Mouse (Mus musculus) forebrain, embryonic 15.5 days (tissue): ENCODE measurements at regions not wholly inside any gene's neighbourhood (a gene's known extent, or its start where the extent isn't known, plus 50 kb on each side); places are given as distances from the start of the nearest gene placed in this dataset.

Experiments
- ATAC-seq: fragments of 200-750 bp; cut with Nextera tagmentation; replicated peaks from 2 replicates; pipeline ENCODE4 v1.8.0; 2017; ENCODE audit warnings: mild to moderate bottlenecking, moderate TSS enrichment, moderate library complexity
- H3K27ac ChIP-seq: fragments of 300-500 bp; sonication (generic); replicated peaks from 2 replicates; pipeline ENCODE4 v1.5.1; 2015; ENCODE audit warnings: mild to moderate bottlenecking, inconsistent platforms
- H3K27me3 ChIP-seq: fragments of 300-500 bp; sonication (generic); 2 replicates; pipeline ENCODE4 v1.6.1; 2015; ENCODE audit warnings: inconsistent platforms
- H3K36me3 ChIP-seq: fragments of 300-500 bp; sonication (generic); 2 replicates; pipeline ENCODE4 v1.6.1; 2015; ENCODE audit warnings: mild to moderate bottlenecking, inconsistent platforms
- H3K4me1 ChIP-seq: fragments of 300-500 bp; sonication (generic); 2 replicates; pipeline ENCODE4 v1.6.1; 2015; ENCODE audit warnings: inconsistent platforms
- H3K4me2 ChIP-seq: fragments of 300-500 bp; sonication (generic); replicated peaks from 2 replicates; pipeline ENCODE4 v1.6.1; 2015; ENCODE audit warnings: mild to moderate bottlenecking, inconsistent platforms
- H3K4me3 ChIP-seq: fragments of 300-500 bp; sonication (generic); 2 replicates; pipeline ENCODE4 v1.5.1; 2015; ENCODE audit warnings: mild to moderate bottlenecking, inconsistent platforms
- H3K9ac ChIP-seq: fragments of 300-500 bp; sonication (generic); replicated peaks from 2 replicates; pipeline ENCODE4 v1.6.1; 2015; ENCODE audit warnings: mild to moderate bottlenecking, inconsistent platforms
- H3K9me3 ChIP-seq: fragments of 300-500 bp; sonication (generic); 2 replicates; pipeline ENCODE4 v1.6.1; 2016; ENCODE audit warnings: inconsistent platforms
- WGBS: fragments of 180-500 bp; shearing (Covaris S2); methylation state at CpG from one replicate; pipeline ENCODE4 v1.1.7; 2015; ENCODE audit warnings: mixed read lengths; 5-methylcytosine and 5-hydroxymethylcytosine counted together

DNA sequence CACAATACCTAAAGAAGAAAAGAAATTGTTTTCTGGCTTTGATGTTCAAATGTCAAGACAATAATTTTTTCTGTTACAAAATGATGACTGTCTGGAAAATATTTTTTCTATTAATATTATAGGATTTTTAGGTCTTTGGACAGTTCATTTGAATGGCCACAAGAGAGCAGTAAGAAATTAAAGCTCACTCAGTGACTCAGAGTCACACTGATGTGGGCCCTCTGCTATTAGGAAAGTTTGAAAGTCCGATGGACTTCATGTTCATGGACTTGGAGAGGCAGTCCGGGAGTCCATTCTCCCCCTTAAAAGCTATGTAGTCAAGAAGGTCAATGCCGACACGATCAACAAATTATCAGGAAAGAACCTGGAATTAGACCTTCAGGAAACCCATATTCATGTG lies 657.0 kb downstream of the Mecom start:
- Histone ChIP-seq H3K4me2 (no peak overlapping the region), H3K36me3 (no peaks in the 10 kb centered on the region), H3K4me1 (no peaks in the 10 kb centered on the region), H3K27ac (no peak overlapping the region), H3K4me3 (no peak overlapping the region), H3K9me3 (no peaks in the 10 kb centered on the region), H3K27me3 (no peaks in the 10 kb centered on the region), H3K9ac (no peak overlapping the region)
- WGBS: 85% methylated on average over 4 of the region's 4 CpGs
- no peak for ATAC-seq

DNA sequence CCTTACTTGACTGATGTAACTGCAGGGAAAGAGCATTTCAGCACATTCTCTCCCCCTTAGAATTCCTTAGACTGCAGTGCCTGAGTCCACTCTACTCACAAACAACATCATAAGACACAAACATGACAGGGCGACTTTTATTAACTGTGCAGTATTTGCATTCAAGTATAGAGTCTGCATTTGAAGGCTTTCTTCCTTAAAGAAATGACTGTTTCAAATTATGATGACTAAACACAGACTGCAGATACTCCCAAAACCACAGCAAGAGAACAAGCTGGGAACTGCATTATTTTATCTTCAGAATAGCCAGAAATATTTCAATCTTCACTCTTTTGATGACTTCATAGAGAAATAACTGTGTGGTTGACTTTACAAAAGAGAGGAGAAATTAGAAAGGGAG lies 657.5 kb downstream of the Mecom start:
- H3K9me3 ChIP-seq: no peaks in the 10 kb centered on the region
- H3K36me3 ChIP-seq: no peaks in the 10 kb centered on the region
- ATAC-seq: no peak
- no peak overlapping the region for H3K4me2 ChIP-seq
- H3K4me1 ChIP-seq: no peaks in the 10 kb centered on the region
- no peak overlapping the region for H3K4me3 ChIP-seq
- no peak overlapping the region for H3K27ac ChIP-seq
- 87% methylated on average over 1 of the region's 1 CpGs for WGBS
- H3K27me3 ChIP-seq: no peaks in the 10 kb centered on the region
- H3K9ac ChIP-seq: no peak overlapping the region

GRCm38 (mm10) chr3:29889638-29890037 lies 658.2 kb downstream of the Mecom start:
- no peak overlapping the region for H3K9ac ChIP-seq
- H3K4me3 ChIP-seq: no peak overlapping the region
- no peaks in the 10 kb centered on the region for H3K36me3 ChIP-seq
- no peaks in the 10 kb centered on the region for H3K27me3 ChIP-seq
- H3K9me3 ChIP-seq: no peaks in the 10 kb centered on the region
- H3K27ac ChIP-seq: no peak overlapping the region
- H3K4me1 ChIP-seq: no peaks in the 10 kb centered on the region
- no peak overlapping the region for H3K4me2 ChIP-seq
- no peak for ATAC-seq
- 87% methylated on average over 2 of the region's 2 CpGs for WGBS

- Histone ChIP-seq H3K27me3 (no peaks in the 10 kb centered on the region), H3K9ac (no peak overlapping the region), H3K9me3 (no peaks in the 10 kb centered on the region), H3K4me1 (no peaks in the 10 kb centered on the region), H3K4me3 (no peak overlapping the region), H3K36me3 (no peaks in the 10 kb centered on the region), H3K4me2 (no peak overlapping the region), H3K27ac (no peak overlapping the region)
- ATAC-seq: no peak
- 58% methylated on average over 3 of the region's 3 CpGs for WGBS
Measured at GRCm38 (mm10) chr3:29879966-29880365, 667.8 kb downstream of the Mecom start.

DNA sequence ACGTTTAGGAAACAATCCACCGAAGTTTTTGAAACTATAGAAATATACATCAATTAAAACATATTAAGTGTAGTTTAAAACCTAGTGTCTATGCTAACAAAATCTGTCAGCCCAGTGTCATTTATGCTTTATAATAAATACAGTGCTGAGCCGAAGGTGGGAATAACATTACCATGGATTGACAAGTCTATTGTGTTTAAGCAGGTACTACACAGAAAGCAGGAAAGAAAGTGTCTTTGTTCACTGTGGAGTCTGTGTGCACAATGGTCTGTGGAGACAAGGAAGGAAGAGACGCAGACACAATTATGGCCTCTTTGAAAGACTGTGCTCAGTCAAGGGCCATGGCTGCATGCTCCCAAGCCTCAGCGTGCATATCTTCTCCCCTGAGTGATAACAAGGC lies 672.0 kb downstream of the Mecom start:
- no peak overlapping the region for H3K4me2 ChIP-seq
- H3K9ac ChIP-seq: no peak overlapping the region
- no peaks in the 10 kb centered on the region for H3K9me3 ChIP-seq
- H3K4me3 ChIP-seq: no peak overlapping the region
- no peaks in the 10 kb centered on the region for H3K27me3 ChIP-seq
- 0 out of 2 replicates have a peak overlapping the region, but pooled peaks have one; percentile 19 for H3K27ac ChIP-seq
- no peaks in the 10 kb centered on the region for H3K4me1 ChIP-seq
- 0 out of 2 replicates have a peak, but pooled peaks have one; percentile 29 for ATAC-seq
- no peaks in the 10 kb centered on the region for H3K36me3 ChIP-seq
- 56% methylated on average over 5 of the region's 5 CpGs for WGBS

- 83% methylated on average over 4 of the region's 4 CpGs for WGBS
- no peak overlapping the region for H3K9ac ChIP-seq
- no peaks in the 10 kb centered on the region for H3K36me3 ChIP-seq
- H3K27ac ChIP-seq: no peak overlapping the region
- no peak overlapping the region for H3K4me2 ChIP-seq
- no peak overlapping the region for H3K4me3 ChIP-seq
- no peaks in the 10 kb centered on the region for H3K4me1 ChIP-seq
- no peak for ATAC-seq
- H3K9me3 ChIP-seq: no peaks in the 10 kb centered on the region
- H3K27me3 ChIP-seq: no peaks in the 10 kb centered on the region
Measured at GRCm38 (mm10) chr3:29862437-29862836, 685.4 kb downstream of the Mecom start.

GRCm38 (mm10) chr3:29852465-29852864 lies 695.3 kb downstream of the Mecom start:
- 0 out of 2 replicates have a peak, but pooled peaks cover 5% of the 10 kb centered on the region for H3K4me1 ChIP-seq
- H3K27me3 ChIP-seq: no peaks in the 10 kb centered on the region
- WGBS: 5% methylated on average over 3 of the region's 3 CpGs
- H3K9me3 ChIP-seq: no peaks in the 10 kb centered on the region
- ATAC-seq: no peak
- no peaks in the 10 kb centered on the region for H3K36me3 ChIP-seq
- no peak overlapping the region for H3K27ac ChIP-seq
- no peak overlapping the region for H3K9ac ChIP-seq
- no peak overlapping the region for H3K4me3 ChIP-seq
- H3K4me2 ChIP-seq: no peak overlapping the region

- Histone ChIP-seq H3K4me2 (no peak overlapping the region), H3K4me3 (no peak overlapping the region), H3K27me3 (no peaks in the 10 kb centered on the region; the same call in 1 of the 2 replicates), H3K9ac (no peak overlapping the region), H3K9me3 (no peaks in the 10 kb centered on the region), H3K36me3 (no peaks in the 10 kb centered on the region), H3K27ac (no peak overlapping the region), H3K4me1 (peaks cover 6% of the 10 kb centered on the region; the same call in 1 of the 2 replicates)
- 69% methylated on average over 4 of the region's 4 CpGs for WGBS
- ATAC-seq: no peak
Measured at GRCm38 (mm10) chr3:29835432-29835831, 712.4 kb downstream of the Mecom start.

DNA sequence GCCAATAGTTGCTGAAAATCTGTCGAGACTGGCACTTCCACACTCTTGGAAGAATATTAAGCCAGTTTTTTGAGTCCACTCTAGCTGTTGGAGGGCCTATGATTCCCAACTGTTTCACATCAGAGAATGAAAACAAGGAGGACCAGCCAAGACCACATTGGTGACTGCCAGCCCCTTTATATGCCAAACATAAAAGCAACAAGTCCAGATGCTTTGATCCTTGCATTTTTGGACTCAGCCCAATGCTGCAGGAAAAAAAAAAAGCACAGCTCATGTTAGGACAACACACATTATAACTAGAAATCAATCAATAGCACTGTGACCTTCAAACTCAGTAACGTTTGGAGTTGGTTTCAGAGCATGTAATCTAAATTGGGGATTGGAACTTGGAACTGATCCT lies 712.9 kb downstream of the Mecom start:
- no peak overlapping the region for H3K4me3 ChIP-seq
- H3K4me2 ChIP-seq: no peak overlapping the region
- no peaks in the 10 kb centered on the region for H3K27me3 ChIP-seq
- ATAC-seq: peak; percentile 16; the same call in 1 of the 2 replicates
- no peaks in the 10 kb centered on the region for H3K9me3 ChIP-seq
- H3K4me1 ChIP-seq: peaks cover 6% of the 10 kb centered on the region; the same call in 1 of the 2 replicates
- no peaks in the 10 kb centered on the region for H3K36me3 ChIP-seq
- WGBS: 23% methylated on average over 2 of the region's 2 CpGs
- no peak overlapping the region for H3K9ac ChIP-seq
- H3K27ac ChIP-seq: no peak overlapping the region

GRCm38 (mm10) chr3:29831346-29831745 lies 716.5 kb downstream of the Mecom start:
- Histone ChIP-seq H3K9ac (no peak overlapping the region), H3K27ac (no peak overlapping the region), H3K4me1 (peaks cover 6% of the 10 kb centered on the region; the same call in 1 of the 2 replicates), H3K4me2 (no peak overlapping the region), H3K36me3 (no peaks in the 10 kb centered on the region), H3K27me3 (no peaks in the 10 kb centered on the region), H3K9me3 (no peaks in the 10 kb centered on the region), H3K4me3 (no peak overlapping the region)
- WGBS: 84% methylated on average over 1 of the region's 1 CpGs
- no peak for ATAC-seq

DNA sequence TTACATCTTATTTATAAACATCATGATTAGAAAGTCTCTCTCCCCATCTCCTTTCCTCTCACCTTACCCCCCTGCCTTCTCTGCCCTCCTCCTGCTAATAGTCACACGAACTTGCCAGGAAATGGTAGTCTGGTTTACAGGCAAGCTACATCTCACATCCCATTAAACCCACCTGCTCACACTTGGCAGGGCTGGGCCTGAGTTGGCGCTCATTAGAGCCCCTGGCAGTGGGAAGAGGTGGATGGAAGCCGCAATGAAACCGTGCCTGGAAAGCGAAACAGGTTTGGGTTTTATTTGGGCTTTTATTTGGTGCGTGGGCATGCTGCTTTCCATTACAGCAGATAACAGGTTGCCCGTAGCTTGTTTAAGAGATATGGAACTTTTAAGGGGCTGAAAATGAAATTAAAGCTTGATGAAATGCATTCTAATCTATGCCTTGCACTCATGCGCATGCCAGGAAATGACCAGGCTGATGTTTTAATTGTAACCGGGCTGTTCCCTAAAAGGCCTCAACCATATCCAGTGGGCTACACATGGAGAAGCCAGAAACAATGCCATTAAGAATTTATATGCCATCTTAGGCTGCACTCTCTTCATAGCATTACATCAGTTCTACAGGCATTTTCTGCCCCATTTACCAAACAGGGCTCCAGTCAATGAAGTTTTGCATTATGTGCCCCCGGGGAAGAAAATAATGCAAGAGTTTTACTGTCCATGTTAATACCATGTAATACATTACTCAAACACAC lies 725.0 kb downstream of the Mecom start:
- Histone ChIP-seq H3K27me3 (no peaks in the 10 kb centered on the region), H3K4me1 (peaks cover 7% of the 10 kb centered on the region; the same call in 1 of the 2 replicates), H3K4me2 (no peak overlapping the region), H3K9ac (no peak overlapping the region), H3K9me3 (no peaks in the 10 kb centered on the region), H3K4me3 (no peak overlapping the region), H3K27ac (no peak overlapping the region), H3K36me3 (no peaks in the 10 kb centered on the region)
- 60% methylated on average over 10 of the region's 10 CpGs for WGBS
- peak; percentile 70; the same call in 1 of the 2 replicates for ATAC-seq

DNA sequence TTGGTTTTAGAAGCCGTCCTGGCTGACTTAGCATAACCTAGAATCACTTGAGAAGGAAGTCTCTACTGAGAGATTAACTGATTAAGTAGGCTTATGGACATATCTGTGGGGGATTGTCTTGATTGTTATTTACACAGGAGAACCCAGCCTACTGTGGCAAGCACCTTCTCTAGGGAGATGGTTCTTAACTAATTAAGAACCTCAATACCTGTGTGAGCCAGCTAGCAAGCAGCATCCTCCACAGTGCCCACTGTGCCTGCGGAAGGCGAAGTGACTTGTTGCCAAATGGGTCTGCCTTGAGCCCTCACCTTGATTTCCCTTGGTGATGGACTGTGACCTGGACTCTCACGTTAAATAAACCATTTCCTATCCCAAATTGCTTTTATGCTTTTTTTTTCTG lies 730.8 kb downstream of the Mecom start:
- Histone ChIP-seq H3K36me3 (no peaks in the 10 kb centered on the region), H3K27ac (no peak overlapping the region), H3K9ac (no peak overlapping the region), H3K9me3 (no peaks in the 10 kb centered on the region), H3K4me1 (peaks cover 5% of the 10 kb centered on the region; the same call in 1 of the 2 replicates), H3K27me3 (no peaks in the 10 kb centered on the region), H3K4me2 (no peak overlapping the region), H3K4me3 (no peak overlapping the region)
- ATAC-seq: no peak
- 86% methylated on average over 4 of the region's 4 CpGs for WGBS

DNA sequence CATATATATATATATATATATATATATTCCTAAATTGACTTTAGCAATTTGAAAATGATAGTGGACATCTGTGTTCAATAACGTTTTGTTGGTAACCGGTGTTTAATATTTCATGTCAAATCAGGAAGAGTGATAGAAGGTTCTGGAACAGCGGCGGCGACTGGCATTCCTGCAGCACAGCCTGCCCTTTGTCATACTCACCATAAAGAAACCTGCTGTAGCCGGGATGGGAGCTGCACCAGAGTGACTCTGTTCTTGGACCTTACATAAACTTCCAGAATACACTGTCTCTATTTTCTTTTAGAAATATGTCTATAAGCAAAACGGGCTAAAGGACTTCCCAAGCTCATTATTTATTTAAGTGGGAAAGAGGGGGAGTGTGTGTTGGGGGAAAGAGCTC lies 731.5 kb downstream of the Egfem1 start:
- H3K9ac ChIP-seq: no peak overlapping the region
- ATAC-seq: peak; percentile 48; the same call in 1 of the 2 replicates
- no peaks in the 10 kb centered on the region for H3K36me3 ChIP-seq
- H3K27ac ChIP-seq: no peak overlapping the region
- H3K4me2 ChIP-seq: no peak overlapping the region
- H3K9me3 ChIP-seq: no peaks in the 10 kb centered on the region
- 57% methylated on average over 7 of the region's 7 CpGs for WGBS
- peaks cover 5% of the 10 kb centered on the region; the same call in 1 of the 2 replicates for H3K4me1 ChIP-seq
- no peaks in the 10 kb centered on the region for H3K27me3 ChIP-seq
- H3K4me3 ChIP-seq: no peak overlapping the region
